Mouse (Mus musculus): Measurements from ENCODE around the gene Ulk1.
"Not testable (repeated sequence)": the region's sequence is repeated elsewhere in the genome, so short reads cannot be mapped to it uniquely, and the experiment has no call there.

The Ulk1 gene

DNA sequence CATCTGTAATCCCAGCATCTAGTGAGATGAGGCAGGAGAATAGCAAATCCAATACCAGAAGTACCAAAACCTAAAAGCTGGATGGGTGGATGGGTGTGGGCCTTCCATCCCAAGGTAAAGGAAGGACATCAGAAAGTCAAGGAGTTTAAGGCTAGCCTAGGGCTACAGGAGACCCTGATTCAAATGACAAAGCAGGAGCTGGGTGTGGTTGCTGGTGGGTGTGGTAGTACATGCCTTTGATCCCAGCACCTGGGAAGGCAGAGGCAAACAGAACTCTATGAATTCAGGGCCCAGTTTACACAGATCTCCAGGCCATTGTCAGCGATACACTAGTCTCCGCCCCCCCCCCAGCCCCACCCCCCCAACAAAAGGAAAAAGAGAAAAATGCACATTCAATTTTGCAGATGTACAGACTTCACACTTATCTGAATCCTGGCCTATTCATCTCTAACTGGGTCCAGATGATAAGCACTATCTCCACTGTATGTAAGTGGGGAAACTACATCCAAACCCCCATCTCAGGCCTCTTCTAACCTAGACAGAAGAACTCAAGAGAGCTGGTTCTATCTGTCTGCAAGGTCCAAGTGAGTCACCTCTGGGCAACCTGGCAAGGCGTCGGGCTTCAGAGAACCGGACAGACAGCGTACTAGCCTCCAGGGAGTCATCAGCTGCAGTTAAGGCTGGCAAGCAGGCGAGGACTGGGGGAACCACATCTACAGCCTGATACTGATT is 5.7 kb downstream of the Ulk1 start:
- no peak for DNase-seq (ENCODE audit: low spot score)

DNA sequence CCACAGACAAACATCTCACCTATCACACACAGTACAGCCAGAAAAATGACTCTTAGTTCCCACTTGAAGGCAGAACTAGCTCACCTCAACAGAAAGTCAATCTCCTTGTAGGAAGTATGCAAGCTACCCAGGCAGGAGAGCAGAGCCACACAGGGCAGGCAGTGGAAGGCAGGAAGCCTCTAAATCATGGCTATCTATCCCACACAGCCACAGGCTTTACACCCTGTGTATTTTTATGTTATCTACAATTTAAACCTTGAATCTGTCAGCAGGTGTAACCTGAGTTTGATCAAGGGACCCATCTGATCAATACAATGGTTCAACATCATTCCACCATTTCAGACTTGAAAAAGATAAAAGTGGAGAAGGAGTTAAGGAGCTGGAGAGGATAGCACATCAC is 7.1 kb downstream of the Ulk1 start:
- no peak for DNase-seq (ENCODE audit: low spot score)

DNA sequence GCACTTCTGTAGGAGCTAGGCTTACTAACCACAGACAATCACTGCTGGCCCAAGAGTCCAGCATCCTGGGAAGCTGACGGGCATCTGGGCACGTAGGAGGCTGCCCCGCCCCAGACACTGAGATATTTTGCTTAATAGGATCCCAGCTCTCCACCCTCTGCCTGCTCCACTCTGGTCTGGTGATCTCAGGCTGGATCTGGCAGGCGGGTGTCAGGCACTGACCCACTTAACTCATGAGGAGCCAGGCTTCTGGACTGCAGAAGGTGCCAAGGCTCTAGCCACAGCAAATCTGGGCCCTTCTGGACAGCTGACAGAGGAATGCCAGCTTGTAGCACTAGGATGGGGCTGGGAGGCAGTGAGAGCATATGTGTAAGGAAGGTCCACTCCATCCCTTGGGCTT is 7.7 kb downstream of the Ulk1 start:
- DNase-seq (ENCODE audit: low spot score), result no peak

DNA sequence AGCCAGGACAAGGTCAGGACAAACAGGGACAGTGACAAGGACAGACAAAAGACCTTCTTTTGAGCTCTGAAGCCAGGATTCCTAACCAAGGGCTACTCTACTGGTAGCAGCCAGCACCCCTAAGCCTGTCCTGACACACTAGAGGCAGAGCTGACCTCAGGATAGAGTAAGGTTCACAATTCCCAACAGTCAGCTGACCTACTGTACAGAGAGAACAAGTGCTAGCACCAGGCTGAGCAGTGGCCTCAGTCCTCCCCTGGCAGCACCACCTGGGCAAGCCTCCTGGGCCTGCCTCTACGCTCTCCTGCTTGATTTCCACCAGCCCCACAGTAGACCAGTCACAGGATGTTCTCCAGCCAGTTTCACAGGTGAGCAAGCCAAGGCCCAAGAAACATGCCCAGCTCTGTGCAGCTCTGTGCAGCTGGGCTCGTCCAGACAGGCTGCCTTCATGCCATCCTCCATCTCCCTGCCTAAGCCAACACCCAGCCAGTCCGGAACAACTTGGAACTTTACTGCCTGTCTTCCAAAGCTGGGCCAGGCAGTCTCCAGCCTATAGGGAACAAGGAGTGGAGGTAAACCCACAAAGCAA is 8.8 kb downstream of the Ulk1 start:
- DNase-seq (ENCODE audit: low spot score), result no peak

DNA sequence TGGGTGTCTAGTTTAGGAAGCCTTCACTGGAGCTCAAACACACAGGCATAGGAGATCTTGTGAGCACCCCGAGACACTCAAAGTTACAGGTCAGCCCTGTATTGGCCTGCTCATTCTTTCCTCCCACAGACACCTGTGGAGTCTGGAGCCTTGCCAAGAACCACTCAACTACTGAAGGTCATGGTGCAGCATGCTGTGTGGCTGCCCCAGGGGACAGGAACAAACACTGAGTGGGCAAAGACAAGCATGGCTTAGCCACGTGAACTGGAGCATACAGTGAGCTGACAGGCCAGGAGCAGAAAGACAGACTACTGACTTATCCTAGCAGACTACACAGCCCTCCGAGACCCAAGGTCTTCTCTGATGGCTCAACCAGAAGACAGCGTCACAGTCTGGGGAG is 12.2 kb downstream of the Ulk1 start:
- no peak for DNase-seq (ENCODE audit: low spot score)

DNA sequence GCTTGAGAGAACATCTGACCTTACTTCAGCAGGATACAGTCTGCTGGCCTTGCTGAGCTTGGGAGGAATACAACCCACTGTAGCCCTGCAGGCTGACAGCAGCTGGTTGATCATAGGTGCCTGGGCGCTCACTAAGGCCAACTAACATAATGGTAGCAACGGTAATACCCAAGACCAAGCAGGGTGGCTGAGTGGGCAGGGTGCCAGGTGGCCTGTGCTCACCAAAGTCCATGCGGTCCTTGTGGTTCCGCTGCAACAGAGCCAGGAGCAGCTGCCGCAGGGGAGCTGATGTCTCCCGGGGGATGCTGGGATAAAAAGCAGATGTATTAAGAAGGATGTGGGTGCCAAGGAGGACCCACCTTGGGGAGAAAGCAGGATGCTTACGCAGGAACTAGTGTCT is 15.5 kb downstream of the Ulk1 start:
- DNase-seq (ENCODE audit: low spot score), result no peak

DNA sequence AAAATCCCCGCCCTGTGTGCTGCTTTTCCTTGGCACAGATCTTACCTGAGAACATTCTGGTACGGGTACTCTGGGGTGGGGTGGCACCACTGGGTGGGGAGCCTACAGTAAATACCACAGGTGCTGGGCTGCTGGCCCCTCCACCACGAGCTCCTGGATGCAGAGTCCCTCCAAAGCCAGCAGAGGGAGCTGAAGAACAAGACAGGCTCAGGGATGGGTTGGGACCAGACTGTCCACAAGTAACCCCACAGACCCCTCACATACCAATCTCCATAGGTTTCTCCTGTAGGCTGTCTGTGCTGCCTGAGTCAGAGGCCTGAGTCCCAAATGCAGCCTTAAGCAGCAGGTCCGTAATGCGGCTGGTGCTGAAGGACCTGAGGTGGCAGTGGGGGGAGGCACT is 21.2 kb downstream of the Ulk1 start:
- no peak for DNase-seq (ENCODE audit: low spot score)

DNA sequence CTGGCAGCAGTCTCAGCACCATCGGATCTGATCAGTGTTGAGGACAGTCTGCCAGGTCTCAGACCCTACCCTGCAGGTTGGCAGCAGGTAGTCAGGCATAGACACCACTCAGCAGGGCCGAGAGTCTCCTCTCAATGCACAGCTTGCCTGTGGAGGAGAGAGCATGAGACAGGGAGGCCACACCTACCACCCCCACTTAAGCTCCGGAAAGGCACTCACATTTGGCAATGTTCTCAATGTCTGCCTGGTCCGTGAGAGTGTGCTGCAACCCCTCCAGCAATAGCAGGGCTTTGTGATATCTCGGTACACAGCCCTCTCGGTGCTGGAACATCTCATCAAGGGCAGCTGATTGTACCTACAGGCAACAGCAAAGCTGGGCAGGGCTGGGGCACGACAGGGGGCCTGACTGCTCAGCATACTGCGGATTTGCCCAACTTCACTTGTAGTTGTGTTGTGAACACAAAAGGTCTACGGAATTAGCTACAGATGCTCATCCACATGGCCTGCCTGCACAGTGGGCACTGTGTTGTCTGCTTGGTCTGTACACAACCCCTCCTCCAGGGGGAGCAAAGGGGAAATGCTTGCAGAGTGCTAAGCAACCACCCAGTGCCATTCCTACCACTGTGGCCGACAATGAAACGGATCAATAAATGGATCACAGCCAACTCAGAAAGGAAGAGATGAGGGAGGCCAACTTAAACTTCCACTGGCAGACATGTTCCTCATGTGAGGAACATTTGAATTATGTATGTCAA is 23.6 kb downstream of the Ulk1 start:
- DNase-seq (ENCODE audit: low spot score), result no peak

DNA sequence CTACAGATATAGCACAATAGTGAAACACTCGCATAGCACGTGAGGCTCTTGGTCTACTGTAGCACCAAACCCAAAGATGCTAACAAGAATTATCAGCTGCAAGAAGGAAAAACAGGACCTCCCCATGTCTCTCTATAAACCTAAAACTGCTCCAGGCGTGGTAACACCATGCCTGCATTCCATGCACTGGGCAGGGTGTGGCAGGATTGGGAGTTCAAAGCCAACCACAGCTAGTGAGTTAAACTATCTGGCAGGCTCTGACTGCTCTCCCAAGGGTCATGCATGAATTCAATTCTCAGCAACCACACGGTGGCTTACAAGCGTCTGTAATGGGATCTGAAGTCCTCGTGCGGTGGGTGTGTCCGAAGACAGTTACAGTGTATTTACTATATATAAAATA is 26.7 kb downstream of the Ulk1 start:
- no peak for DNase-seq (ENCODE audit: low spot score)

DNA sequence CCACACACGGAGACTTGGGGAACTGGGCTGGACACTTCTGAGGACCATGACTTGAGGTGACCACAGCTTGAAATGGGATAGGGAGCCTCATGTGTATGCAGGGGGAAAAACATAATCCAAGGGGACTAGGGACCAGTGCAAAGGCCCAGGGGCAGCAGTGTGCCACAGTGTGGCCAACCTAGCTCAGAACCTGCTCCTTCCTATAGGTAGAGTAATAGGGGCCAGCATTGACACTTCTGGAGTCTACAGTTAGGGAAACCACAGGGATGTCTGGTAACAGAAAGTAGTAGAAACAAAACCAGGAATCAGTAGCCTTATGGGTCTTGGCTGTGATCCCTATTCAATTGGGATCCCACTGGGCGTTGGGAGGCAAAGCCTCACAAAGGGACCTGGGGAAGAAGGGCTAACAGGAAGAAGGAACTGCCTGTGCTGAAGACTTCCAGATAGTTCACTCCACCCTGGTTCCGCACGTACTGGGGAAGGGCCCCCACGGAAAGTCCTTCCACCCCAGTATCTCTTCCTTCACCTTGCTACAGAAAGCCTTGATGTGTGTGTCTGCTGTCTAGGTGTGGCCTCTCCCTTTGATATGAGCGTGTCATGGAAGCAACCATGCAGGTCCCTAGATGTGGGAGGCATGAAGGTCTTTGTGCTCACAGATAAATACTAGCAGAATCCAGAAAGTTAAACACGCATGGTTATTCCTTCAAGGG is 28.2 kb downstream of the Ulk1 start:
- no peak for DNase-seq (ENCODE audit: low spot score)

DNA sequence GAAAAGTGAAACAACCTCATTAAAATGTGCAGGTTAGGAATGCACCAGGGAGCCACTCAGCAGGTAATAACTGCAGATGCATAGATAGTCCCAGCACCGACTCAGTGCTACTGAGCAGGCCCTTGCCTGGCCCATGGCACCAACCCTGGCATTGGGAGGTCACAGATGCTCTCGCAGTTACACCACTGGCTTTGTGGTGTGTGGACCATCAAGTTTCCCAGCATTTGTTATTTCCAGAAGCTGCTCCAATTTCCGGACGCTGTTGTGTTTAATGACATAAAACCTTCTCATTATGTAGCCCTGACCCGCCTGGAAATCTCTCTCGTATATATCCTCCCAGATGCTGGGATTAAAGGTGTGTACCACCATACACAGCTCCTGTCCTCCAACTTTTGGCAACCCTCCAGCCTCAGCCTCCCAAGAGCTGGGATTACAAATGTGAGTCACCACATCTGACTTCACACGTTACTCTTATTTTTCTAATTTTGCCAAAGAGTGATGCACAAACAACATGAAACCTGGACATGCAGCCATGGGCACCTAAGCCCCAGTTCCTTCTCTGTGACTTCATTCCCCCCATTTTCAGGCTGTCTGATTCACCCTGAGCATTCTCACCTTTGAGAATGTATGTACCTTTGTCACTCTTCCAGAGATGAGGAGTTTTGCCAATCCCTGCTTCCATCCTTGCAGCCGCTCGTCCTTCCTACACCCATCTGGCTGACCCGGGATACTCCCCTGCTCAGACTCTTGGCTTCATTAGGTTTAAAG is 29.0 kb downstream of the Ulk1 start:
- no peak for DNase-seq (ENCODE audit: low spot score)

DNA sequence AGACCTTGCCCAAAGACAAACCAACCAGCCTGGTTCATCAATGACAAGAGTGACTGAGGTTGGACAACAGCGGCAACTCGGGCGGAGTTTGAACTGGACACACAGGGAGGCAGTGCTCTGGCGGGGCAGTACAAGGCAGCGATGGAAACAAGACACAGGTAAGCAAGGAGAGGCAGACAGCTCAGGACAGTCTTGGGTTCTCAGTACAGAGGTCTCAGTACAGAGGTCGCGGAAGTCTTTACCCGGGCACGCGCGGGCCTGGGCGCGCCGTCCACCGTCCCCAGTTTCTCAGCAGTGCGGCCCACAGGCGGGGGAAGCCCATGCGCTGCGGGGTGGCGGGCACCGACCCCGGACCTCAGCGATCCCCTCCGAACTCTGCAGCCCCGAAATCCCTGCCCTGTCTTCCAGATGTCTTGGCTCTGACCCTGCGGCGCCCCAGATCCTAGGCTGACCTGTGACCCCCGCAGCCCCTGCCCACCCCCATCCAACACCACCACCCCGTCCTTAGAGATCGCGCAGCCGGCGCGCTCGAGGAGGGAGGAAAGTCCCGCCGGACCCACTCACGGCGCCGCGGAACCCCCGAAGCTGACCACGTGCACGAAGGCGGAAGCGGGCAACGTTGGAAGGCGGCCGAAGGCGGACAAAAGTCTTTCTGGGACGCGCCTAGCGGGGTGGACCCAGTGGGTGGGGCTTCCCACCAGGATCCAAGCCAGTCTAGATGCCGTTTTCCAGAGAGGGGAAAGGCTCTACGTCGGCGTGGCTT is 29.7 kb downstream of the Ulk1 start, which contains the start of gene Pus1:
TSS of gene Pus1 (minus strand) at position 662 of the 763 bp plus-strand sequence.
- DNase-seq (ENCODE audit: low spot score), result peak; percentile 87

DNA sequence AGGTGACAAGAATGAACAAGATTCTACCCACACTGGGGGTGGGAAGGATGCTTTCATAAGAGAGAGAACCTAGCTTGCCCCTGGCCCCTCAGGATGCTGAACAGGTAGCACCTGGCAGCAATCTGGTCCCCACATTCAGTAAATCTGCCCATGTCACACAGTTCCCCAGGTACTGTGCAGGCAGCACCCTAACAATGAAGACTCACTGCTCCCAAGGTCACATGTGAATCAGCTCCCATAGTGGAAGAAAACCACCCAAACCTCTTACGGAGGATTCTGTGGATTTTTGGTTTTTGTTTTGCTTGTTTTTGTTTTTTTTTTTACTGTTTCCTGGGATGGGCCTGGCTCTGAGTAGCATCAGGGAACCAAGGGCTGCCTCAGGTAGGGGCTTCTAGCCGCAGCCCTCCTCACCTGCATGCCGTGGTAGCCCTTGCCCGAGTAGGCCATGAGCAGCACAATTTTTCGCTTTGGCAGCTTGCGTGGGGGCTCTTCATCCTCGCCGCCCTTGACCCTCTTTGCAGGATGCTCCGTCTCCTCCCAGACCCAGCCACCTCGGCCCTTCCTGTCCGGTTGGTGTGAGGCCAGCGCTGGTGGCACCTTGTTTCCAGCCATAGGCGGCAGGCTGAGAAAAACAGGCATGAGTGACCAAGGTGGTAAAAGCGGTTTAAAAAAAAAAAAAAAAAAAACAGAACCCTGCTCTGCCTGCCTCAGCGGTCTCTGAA is 30.5 kb downstream of the Ulk1 start:
- no peak for DNase-seq (ENCODE audit: low spot score)

DNA sequence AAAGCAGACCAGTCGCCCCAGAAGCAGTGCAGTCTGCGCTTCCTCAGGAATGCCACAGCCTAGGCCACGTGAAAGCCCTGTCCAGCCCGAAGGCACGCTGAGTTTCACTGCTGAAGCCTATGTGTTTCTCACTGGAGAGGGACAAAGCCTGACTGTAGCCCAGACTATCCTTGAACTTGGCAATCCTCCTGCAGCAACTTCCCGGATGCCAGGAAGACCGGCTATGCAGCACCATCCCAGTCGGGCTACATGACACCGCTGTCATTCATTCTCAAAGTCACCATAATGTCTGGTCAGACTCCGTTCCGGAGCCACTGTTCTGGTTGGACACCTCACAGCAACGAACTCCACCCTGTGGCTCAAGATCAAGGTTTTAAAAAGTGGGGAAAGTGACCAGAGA is 31.6 kb downstream of the Ulk1 start:
- DNase-seq (ENCODE audit: low spot score), result no peak

DNA sequence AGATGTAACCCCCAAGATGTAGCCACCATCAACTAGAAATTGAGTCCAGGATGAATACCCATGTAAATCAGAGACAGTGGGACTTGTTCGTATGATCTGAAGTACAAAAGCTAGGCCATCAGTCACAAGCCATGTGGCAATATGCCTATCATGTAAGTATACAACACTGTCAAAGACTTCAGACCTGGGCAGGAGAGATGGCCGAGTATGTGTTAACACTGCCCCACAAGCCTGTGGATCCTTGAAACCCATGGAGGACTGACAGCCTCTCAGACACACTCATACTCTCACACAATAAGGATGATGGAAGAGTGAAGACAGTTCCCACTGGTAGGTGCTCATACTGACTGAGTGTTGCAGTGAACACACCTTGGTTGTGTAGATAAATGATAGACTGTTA is 33.8 kb downstream of the Ulk1 start:
- no peak for DNase-seq (ENCODE audit: low spot score)

DNA sequence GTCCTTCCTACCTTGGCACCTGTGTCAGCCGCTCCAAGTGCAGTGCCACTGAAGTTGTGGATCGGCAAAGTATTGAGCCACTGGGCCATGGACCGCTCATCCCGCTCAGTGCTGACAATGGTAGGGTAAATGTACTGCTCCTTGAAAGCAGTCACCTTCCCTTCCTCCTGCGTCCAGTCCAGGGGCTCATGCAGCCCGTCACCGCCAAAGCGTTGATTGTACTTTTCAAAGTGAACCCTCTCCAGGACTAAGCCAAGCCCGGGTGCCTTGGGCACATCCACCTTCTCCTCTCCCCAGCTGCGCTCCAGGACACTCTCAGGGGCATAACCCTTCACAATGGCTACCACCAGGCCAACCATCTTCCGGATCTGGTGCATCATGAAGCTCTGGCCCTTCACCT is 35.4 kb downstream of the Ulk1 start:
- DNase-seq (ENCODE audit: low spot score), result no peak

DNA sequence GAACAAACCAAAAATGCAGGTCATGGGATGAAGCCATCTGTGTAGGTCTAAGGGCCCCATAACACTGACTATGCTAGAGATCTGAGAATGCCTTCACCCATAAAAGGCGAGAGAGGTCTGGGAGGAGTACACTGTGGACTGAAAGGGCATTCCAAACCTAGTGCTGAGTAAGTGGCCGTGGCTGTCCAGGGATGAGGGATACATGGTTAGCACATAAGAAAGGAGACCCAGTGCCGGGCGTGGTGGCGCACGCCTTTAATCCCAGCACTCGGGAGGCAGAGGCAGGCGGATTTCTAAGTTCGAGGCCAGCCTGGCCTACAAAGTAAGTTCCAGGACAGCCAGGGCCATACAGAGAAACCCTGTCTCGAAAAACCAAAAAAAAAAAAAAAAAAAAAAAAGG is 37.0 kb downstream of the Ulk1 start:
- not testable (repeated sequence) for DNase-seq (ENCODE audit: low spot score)

DNA sequence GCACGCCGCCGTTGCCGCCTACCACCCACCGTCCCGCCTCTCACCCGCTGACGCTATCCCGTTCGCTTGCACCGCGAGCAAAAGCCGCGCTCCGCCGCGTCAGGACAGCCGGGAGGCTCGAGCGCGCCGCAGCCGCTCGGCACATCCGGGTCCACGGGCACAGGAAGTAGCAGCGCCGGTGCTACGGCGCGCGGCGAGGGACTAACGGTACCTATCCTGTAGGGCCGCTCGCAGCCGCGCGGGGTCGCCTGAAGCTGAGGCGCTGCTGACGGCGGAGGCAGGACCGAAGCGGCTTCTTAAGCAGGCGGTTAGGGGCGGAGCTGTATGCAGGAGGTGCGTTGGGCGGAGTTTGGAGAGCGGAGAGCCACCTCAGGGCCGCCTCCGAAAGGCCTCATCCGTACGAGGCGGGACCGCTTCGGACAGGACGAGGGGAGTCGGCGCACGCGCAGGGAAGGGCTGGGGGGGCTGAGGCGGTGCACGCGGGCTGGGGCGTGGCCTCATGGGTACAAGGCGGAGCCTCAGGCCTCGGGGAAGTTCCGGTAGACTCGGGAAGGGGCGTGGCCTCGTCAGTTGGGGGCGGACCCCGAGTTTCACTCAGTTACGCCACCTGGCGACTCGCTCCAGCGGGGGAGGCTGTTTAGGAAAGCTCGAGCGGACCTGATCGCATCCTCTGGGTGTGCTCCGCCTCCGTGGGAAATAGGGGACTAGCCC is 39.3 kb downstream of the Ulk1 start, which contains the start of gene Ep400:
TSS of gene Ep400 (minus strand) at position 270 of the 711 bp plus-strand sequence.
- DNase-seq (ENCODE audit: low spot score), result peak; percentile 97

DNA sequence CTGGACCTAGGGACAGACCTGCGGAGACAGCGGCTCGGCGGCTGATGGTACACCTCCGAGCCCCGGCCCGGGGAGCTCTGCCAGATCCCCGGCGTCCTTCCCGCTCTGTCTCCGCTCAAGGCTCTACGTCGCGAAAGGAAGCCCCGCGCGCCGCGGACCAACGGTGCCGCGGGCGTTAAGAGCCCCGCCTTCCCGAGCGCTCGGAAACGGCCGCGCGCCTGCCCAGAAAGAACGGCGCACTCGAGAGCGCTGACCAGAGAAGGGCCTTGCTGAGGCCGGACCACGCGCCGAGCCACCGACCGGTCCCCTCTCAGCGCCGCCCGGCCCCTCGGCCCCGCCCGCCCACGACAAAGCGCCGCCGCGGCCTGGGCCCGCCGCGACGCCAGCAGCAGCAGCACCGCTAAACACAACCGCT is 39.9 kb downstream of the Ulk1 start:
- no peak for DNase-seq (ENCODE audit: low spot score)

DNA sequence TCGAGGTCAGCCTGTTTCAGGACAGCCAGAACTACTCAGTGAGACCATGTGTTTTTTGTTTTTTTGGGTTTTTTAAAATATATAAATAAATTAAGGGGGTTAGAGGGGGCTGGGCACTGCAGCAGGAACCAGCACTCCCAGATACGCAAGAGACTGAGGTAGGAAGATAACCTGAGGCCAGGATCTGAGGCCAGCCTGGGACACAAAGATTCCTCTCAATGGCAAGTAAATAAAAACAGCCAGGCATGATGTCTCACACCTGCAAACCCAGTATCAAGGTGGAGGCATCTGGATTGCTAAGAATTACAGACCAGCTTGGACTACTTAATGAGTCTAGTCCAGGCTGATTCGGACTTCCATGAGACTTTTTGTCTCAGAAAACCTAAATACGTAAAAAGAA is 40.6 kb downstream of the Ulk1 start:
- no peak for DNase-seq (ENCODE audit: low spot score)

Measured in ovary, postnatal 10 days (tissue).